ENCODE assay signal across 8 mouse cellular contexts in genomic region chr8:119585901-119586300, GRCm38 (mm10). TPM values are rescaled to one million over a fixed set of nuclear protein-coding genes. Genes with fewer than 3 reads are reported as not detected.
A peak's percentile ranks its signal among the peaks of the same experiment; 100 is the strongest.
DNase-seq lines count a peak whose midpoint lies in the region; ATAC-seq and TF ChIP-seq lines count a peak whose summit lies in the region.

No protein-coding gene starts in this region.

- no peaks in the 10 kb centered on the region for H3K4me1 ChIP-seq in lung, postnatal 0 days (ENCODE audit: insufficient read depth, low read depth, low read length)
- no peaks in the 10 kb centered on the region; the same call in 1 of the 2 replicates for H3K4me1 ChIP-seq in forebrain, embryonic 13.5 days
- H3K4me1 ChIP-seq in liver, adult 2 months (ENCODE audit: control insufficient read depth, insufficient read depth, low read length): no peaks in the 10 kb centered on the region
- H3K4me1 ChIP-seq in stomach, embryonic 14.5 days (ENCODE audit: control insufficient read depth, insufficient read depth, low read length): no peaks in the 10 kb centered on the region

- no peaks in the 10 kb centered on the region for H3K36me3 ChIP-seq in lung, postnatal 0 days (ENCODE audit: insufficient read depth, low read length)
- H3K36me3 ChIP-seq in forebrain, embryonic 13.5 days (ENCODE audit: poor library complexity, severe bottlenecking): no peaks in the 10 kb centered on the region
- no peaks in the 10 kb centered on the region for H3K36me3 ChIP-seq in liver, adult 2 months (ENCODE audit: control insufficient read depth, insufficient read depth, low read length)
- no peaks in the 10 kb centered on the region for H3K36me3 ChIP-seq in stomach, embryonic 14.5 days (ENCODE audit: control insufficient read depth, insufficient read depth, low read length)

- H3K79me2 ChIP-seq in liver, adult 2 months (ENCODE audit: control insufficient read depth, insufficient read depth, low read length): no peaks in the 10 kb centered on the region

- H3K27me3 ChIP-seq in lung, postnatal 0 days (replicated peaks; ENCODE audit: insufficient read depth, low read length): no peaks in the 10 kb centered on the region
- no peaks in the 10 kb centered on the region; the same call in 1 of the 2 replicates for H3K27me3 ChIP-seq in forebrain, embryonic 13.5 days
- no peaks in the 10 kb centered on the region for H3K27me3 ChIP-seq in liver, adult 2 months (ENCODE audit: control insufficient read depth, insufficient read depth, low read length)
- H3K27me3 ChIP-seq in stomach, embryonic 14.5 days (ENCODE audit: control insufficient read depth, insufficient read depth, low read length): no peaks in the 10 kb centered on the region

- TF ChIP-seq POLR2A in liver, adult 2 months (IDR thresholded peaks at IDR 0.05; ENCODE audit: extremely low read depth, insufficient read depth, low read length): no peak

- H3K4me3 ChIP-seq in lung, postnatal 0 days (ENCODE audit: low read depth, low read length): peak overlapping the region; percentile 32
- peak overlapping the region; percentile 27 for H3K4me3 ChIP-seq in forebrain, embryonic 13.5 days
- H3K4me3 ChIP-seq in liver, adult 2 months (ENCODE audit: insufficient read depth, low read depth, low read length): peak overlapping the region; percentile 17; the same call in 1 of the 2 replicates
- H3K4me3 ChIP-seq in stomach, embryonic 14.5 days (ENCODE audit: low read depth, low read length): peak overlapping the region; percentile 15

- peak overlapping the region; percentile 58 for H3K4me2 ChIP-seq in lung, postnatal 0 days (replicated peaks; ENCODE audit: low read depth, low read length)
- H3K4me2 ChIP-seq in forebrain, embryonic 13.5 days: peak overlapping the region; percentile 55
- H3K4me2 ChIP-seq in stomach, embryonic 14.5 days (replicated peaks; ENCODE audit: low read depth, low read length): peak overlapping the region; percentile 50

- peak; percentile 57 for DNase-seq in lung, postnatal 0 days (ENCODE audit: low spot score)
- no peak for DNase-seq in lung, postnatal 4 days
- DNase-seq in liver, adult 2 months (ENCODE audit: extremely low read depth, low read depth, low spot score): no peak
- DNase-seq in right cerebral cortex, postnatal 36 days (ENCODE audit: low spot score in 2 of 2): no peak
- no peak for DNase-seq in cerebellum, postnatal 25 days
- no peak for DNase-seq in cerebellum, adult 9-10 months

- no peak overlapping the region for H3K9ac ChIP-seq in lung, postnatal 0 days (replicated peaks; ENCODE audit: low read depth)
- no peak overlapping the region for H3K9ac ChIP-seq in forebrain, embryonic 13.5 days
- H3K9ac ChIP-seq in liver, adult 2 months (ENCODE audit: low read depth, low read length): peak overlapping the region; percentile 28; the same call in 1 of the 2 replicates
- no peak overlapping the region for H3K9ac ChIP-seq in stomach, embryonic 14.5 days (replicated peaks; ENCODE audit: low read depth, low read length)

- ATAC-seq in lung, postnatal 0 days: peak; percentile 80
- ATAC-seq in forebrain, embryonic 13.5 days: no peak
- peak; percentile 49; the same call in 1 of the 2 replicates for ATAC-seq in stomach, embryonic 14.5 days (ENCODE audit: insufficient number of reproducible peaks, insufficient read depth, low FRiP score, low read depth)

- H3K9me3 ChIP-seq in lung, postnatal 0 days (ENCODE audit: low read length): no peaks in the 10 kb centered on the region
- H3K9me3 ChIP-seq in forebrain, embryonic 13.5 days (replicated peaks): no peaks in the 10 kb centered on the region
- H3K9me3 ChIP-seq in stomach, embryonic 14.5 days (ENCODE audit: control insufficient read depth, low read depth, low read length): no peaks in the 10 kb centered on the region

- no peak for TF ChIP-seq CTCF in lung, postnatal 0 days (IDR thresholded peaks at IDR 0.05)
- TF ChIP-seq CTCF in liver, adult 2 months (IDR thresholded peaks at IDR 0.05; ENCODE audit: low read depth, low read length): no peak

- 10% methylated on average over 22 of the region's 24 CpGs for WGBS in lung, postnatal 0 days
- 31% methylated on average over 21 of the region's 24 CpGs for WGBS in forebrain, embryonic 13.5 days
- 26% methylated on average over 24 of the region's 24 CpGs for WGBS in liver, adult 2 months
- WGBS in stomach, embryonic 14.5 days: 13% methylated on average over 23 of the region's 24 CpGs

- TF ChIP-seq EP300 in lung, postnatal 0 days (IDR thresholded peaks at IDR 0.05): no peak

- H3K27ac ChIP-seq in lung, postnatal 0 days (ENCODE audit: low read length): no peak overlapping the region
- H3K27ac ChIP-seq in forebrain, embryonic 13.5 days: no peak overlapping the region
- no peak overlapping the region for H3K27ac ChIP-seq in liver, adult 2 months (replicated peaks; ENCODE audit: insufficient read depth, low read depth, low read length)
- H3K27ac ChIP-seq in stomach, embryonic 14.5 days (ENCODE audit: low read length): no peak overlapping the region

RNA-seq across cellular contexts. Expression of gene Dnaaf1, which starts 10.9 kb away (rescaled TPM):
- polyA plus RNA-seq in lung, postnatal 0 days (2015; fragmentation: Nextera tagmentation; extraction: Ambion mirVana): 2.9 and 4.0 TPM in 2 replicates
- 0.19 and 0.62 TPM in 2 replicates for polyA plus RNA-seq in forebrain, embryonic 13.5 days (2015; fragmentation: Nextera tagmentation; extraction: Ambion mirVana)
- total RNA-seq in liver, adult 2 months (2014; rRNA removed): not detected in 2 replicates
- not detected in 2 replicates for polyA plus RNA-seq in liver, adult 2 months (2012; rRNA removed)
- polyA plus RNA-seq in stomach, embryonic 14.5 days (2014; fragmentation: Nextera tagmentation; extraction: Ambion mirVana): 0.19 TPM in 1 of 2 replicates, not detected in the other

RNA-seq across cellular contexts. Expression of gene Hsdl1, which starts 10.9 kb away (rescaled TPM):
- polyA plus RNA-seq in lung, postnatal 0 days (2015; fragmentation: Nextera tagmentation; extraction: Ambion mirVana): 26.0 and 27.0 TPM in 2 replicates
- 109 and 130 TPM in 2 replicates for polyA plus RNA-seq in forebrain, embryonic 13.5 days (2015; fragmentation: Nextera tagmentation; extraction: Ambion mirVana)
- total RNA-seq in liver, adult 2 months (2014; rRNA removed): 7.8 and 8.6 TPM in 2 replicates
- 6.1 and 7.8 TPM in 2 replicates for polyA plus RNA-seq in liver, adult 2 months (2012; rRNA removed)
- 35.7 and 37.3 TPM in 2 replicates for polyA plus RNA-seq in stomach, embryonic 14.5 days (2014; fragmentation: Nextera tagmentation; extraction: Ambion mirVana)

RNA-seq across cellular contexts. Expression of gene Taf1c, which starts 19.1 kb away (rescaled TPM):
- polyA plus RNA-seq in lung, postnatal 0 days (2015; fragmentation: Nextera tagmentation; extraction: Ambion mirVana): 5.6 and 5.7 TPM in 2 replicates
- polyA plus RNA-seq in forebrain, embryonic 13.5 days (2015; fragmentation: Nextera tagmentation; extraction: Ambion mirVana): 15.2 and 16.8 TPM in 2 replicates
- total RNA-seq in liver, adult 2 months (2014; rRNA removed): 0.83 and 1.2 TPM in 2 replicates
- polyA plus RNA-seq in liver, adult 2 months (2012; rRNA removed): 2.7 and 3.6 TPM in 2 replicates
- polyA plus RNA-seq in stomach, embryonic 14.5 days (2014; fragmentation: Nextera tagmentation; extraction: Ambion mirVana): 10.5 and 11.4 TPM in 2 replicates

RNA-seq across cellular contexts. Expression of gene Adad2, which starts 26.6 kb away (rescaled TPM):
- not detected in 2 replicates for polyA plus RNA-seq in lung, postnatal 0 days (2015; fragmentation: Nextera tagmentation; extraction: Ambion mirVana)
- polyA plus RNA-seq in forebrain, embryonic 13.5 days (2015; fragmentation: Nextera tagmentation; extraction: Ambion mirVana): not detected in 2 replicates
- total RNA-seq in liver, adult 2 months (2014; rRNA removed): not detected in 2 replicates
- not detected in 2 replicates for polyA plus RNA-seq in liver, adult 2 months (2012; rRNA removed)
- polyA plus RNA-seq in stomach, embryonic 14.5 days (2014; fragmentation: Nextera tagmentation; extraction: Ambion mirVana): not detected in 2 replicates

RNA-seq across cellular contexts. Expression of gene Mbtps1, which starts 27.4 kb away (rescaled TPM):
- 64.4 and 67.4 TPM in 2 replicates for polyA plus RNA-seq in lung, postnatal 0 days (2015; fragmentation: Nextera tagmentation; extraction: Ambion mirVana)
- polyA plus RNA-seq in forebrain, embryonic 13.5 days (2015; fragmentation: Nextera tagmentation; extraction: Ambion mirVana): 67.2 and 70.5 TPM in 2 replicates
- total RNA-seq in liver, adult 2 months (2014; rRNA removed): 30.4 and 39.8 TPM in 2 replicates
- polyA plus RNA-seq in liver, adult 2 months (2012; rRNA removed): 30.1 and 31.9 TPM in 2 replicates
- 115 and 126 TPM in 2 replicates for polyA plus RNA-seq in stomach, embryonic 14.5 days (2014; fragmentation: Nextera tagmentation; extraction: Ambion mirVana)
